Mouse (Mus musculus): ENCODE measurements around the gene Arhgap22. TPM values are rescaled to one million over a fixed set of nuclear protein-coding genes. Genes with fewer than 3 reads are reported as not detected.

Arhgap22 gene
- total and polyA plus RNA-seq, 3 experiments, result 0.17 to 0.39 (median 0.29) TPM

DNA sequence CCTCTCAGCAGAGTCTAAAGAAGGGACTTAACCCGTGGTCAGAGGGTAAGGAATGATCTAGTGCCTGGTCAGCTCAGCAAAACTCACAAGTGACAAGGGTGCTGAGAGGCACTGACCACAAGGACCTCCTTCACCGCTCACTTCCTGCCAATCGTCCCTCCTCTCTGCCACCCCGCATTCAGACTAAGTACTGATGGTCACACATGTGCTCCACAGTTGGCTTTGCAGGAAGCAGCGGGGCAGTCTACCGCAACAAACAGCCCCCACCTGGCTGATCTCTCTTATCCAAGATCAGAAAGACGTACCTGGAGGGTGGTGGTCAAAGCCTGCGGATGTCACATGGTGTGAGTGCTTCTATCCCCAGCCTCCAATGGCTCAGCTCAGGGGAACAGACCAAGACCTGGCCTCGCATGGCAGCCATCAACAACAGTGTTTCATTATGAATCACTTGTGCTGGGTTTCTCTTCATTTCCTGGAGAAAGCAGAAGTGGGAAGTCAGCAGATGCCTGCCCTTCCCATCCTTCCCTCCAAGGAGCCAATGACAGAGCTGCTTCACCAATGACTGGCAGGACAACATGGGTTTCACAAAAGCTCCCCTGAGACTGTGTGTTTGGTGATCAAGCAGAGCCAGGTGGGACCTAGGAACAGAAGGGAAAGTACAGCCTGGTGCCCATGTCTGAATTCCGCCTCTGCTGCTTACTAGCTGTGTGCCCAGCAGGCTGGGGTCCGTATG, 28.6 kb upstream of the Arhgap22 start, which contains the start of gene Wdfy4:
Gene Wdfy4, minus strand, starts transcription at position 441 of the 733 bp plus-strand sequence.
- Histone ChIP-seq H3K36me3 (replicated peaks in 1 of 2; ENCODE audit: control insufficient read depth in 1 of 2, insufficient read depth in 1 of 2, low read length in 1 of 2) (peaks cover 27 to 30% of the 10 kb centered on the region in 2 experiments), H3K27ac (ENCODE audit: insufficient read depth, low read depth) (peak within 1 kb of the TSS; percentile 98), H3K4me3 (replicated peaks in 1 of 3; ENCODE audit: low read depth in 2 of 3, low read length in 2 of 3, poor library complexity in 1 of 3) (peak within 1 kb of the TSS; percentile 69 to 89 (median 79)), H3K9me3 (replicated peaks; ENCODE audit: low read length) (peaks cover 7% of the 10 kb centered on the region), H3K79me2 (replicated peaks; ENCODE audit: control insufficient read depth, extremely low read depth, insufficient read depth, poor library complexity, severe bottlenecking) (peaks cover 35% of the 10 kb centered on the region), H3K4me2 (ENCODE audit: insufficient read depth, low read depth, poor library complexity, severe bottlenecking) (peak within 1 kb of the TSS; percentile 67), H3K9ac (ENCODE audit: insufficient read depth, low read depth) (peak within 1 kb of the TSS; percentile 93), H3K4me1 (ENCODE audit: control insufficient read depth in 1 of 2, insufficient read depth in 2 of 2) (peaks cover 35 to 57% of the 10 kb centered on the region in 2 experiments), H3K27me3 (replicated peaks) (no peaks in the 10 kb centered on the region)
- in situ Hi-C loops (cut with MboI; ENCODE audit: low pct_ligation_motif_present, low pct_unique_long_range_greater_than_20kb, low sequenced_read_pairs) (no loop called here), dilution Hi-C loops (cut with MboI; ENCODE audit: extremely low pct_ligation_motif_present, extremely low pct_unique_long_range_greater_than_20kb, low sequenced_read_pairs) (no loop called here)
- no peak for TF ChIP-seq ZNF384 (IDR thresholded peaks at IDR 0.05; ENCODE audit: low read depth, low read length)
- TF ChIP-seq E2F4 (IDR thresholded peaks at IDR 0.05; ENCODE audit: insufficient replicate concordance, low read depth, low read length), result no peak
- no peak for TF ChIP-seq NRF1 (IDR thresholded peaks at IDR 0.05; ENCODE audit: low read depth, low read length)
- no peak for TF ChIP-seq KAT2A (IDR thresholded peaks at IDR 0.05; ENCODE audit: insufficient replicate concordance, low read length)
- peak; percentile 99 for TF ChIP-seq TCF12 (IDR thresholded peaks at IDR 0.05; ENCODE audit: low read depth, low read length)
- no peak for TF ChIP-seq CTCF (conservative IDR thresholded peaks at IDR 0.05 in 1 of 2, IDR thresholded peaks at IDR 0.05 in 1 of 2; ENCODE audit: low read depth in 2 of 2, low read length in 2 of 2)
- TF ChIP-seq USF2 (conservative IDR thresholded peaks at IDR 0.05; ENCODE audit: low read depth, low read length), result peak; percentile 66
- TF ChIP-seq HCFC1 (IDR thresholded peaks at IDR 0.05; ENCODE audit: low read depth, low read length), result peak; percentile 47; the same call in 1 of the 2 replicates
- peak; percentile 88 for TF ChIP-seq JUN (IDR thresholded peaks at IDR 0.05; ENCODE audit: insufficient read depth, low read depth, low read length)
- TF ChIP-seq POLR2A (IDR thresholded peaks at IDR 0.05; ENCODE audit: low read depth, low read length), result peak; percentile 80
- TF ChIP-seq NELFE (IDR thresholded peaks at IDR 0.05; ENCODE audit: low read depth, low read length), result peak; percentile 87
- TF ChIP-seq UBTF (IDR thresholded peaks at IDR 0.05; ENCODE audit: low read depth, low read length), result peak; percentile 59; the same call in 1 of the 2 replicates
- peak; percentile 100 for TF ChIP-seq IRF4 (IDR thresholded peaks at IDR 0.05; ENCODE audit: low read depth, low read length)
- no peak for TF ChIP-seq PAX5 (IDR thresholded peaks at IDR 0.05; ENCODE audit: low read length)
- no peak for TF ChIP-seq ZKSCAN1 (IDR thresholded peaks at IDR 0.05; ENCODE audit: borderline replicate concordance, low read depth, low read length)
- no peak; the same call in none of the 2 replicates for TF ChIP-seq RAD21 (IDR thresholded peaks at IDR 0.05; ENCODE audit: low read depth, low read length)
- TF ChIP-seq CHD1 (IDR thresholded peaks at IDR 0.05; ENCODE audit: low read depth, low read length), result no peak
- peak; percentile 94 for TF ChIP-seq MXI1 (IDR thresholded peaks at IDR 0.05; ENCODE audit: low read depth, low read length)
- peak; percentile 73 for TF ChIP-seq MAFK (IDR thresholded peaks at IDR 0.05; ENCODE audit: insufficient replicate concordance, low read length)
- TF ChIP-seq USF1 (IDR thresholded peaks at IDR 0.05; ENCODE audit: low read depth, low read length), result peak; percentile 64
- peak; percentile 94 for TF ChIP-seq ETS1 (conservative IDR thresholded peaks at IDR 0.05; ENCODE audit: low read depth, low read length)
- TF ChIP-seq MAX (IDR thresholded peaks at IDR 0.05; ENCODE audit: low read length), result peak; percentile 97
- no peak for TF ChIP-seq POLR2AphosphoS2 (IDR thresholded peaks at IDR 0.05; ENCODE audit: low read depth, low read length)
- TF ChIP-seq SIN3A (IDR thresholded peaks at IDR 0.05; ENCODE audit: low read length), result peak; percentile 75
- no peak for TF ChIP-seq GABPA (IDR thresholded peaks at IDR 0.05; ENCODE audit: insufficient replicate concordance, low read depth, low read length)
- TF ChIP-seq MEF2A (IDR thresholded peaks at IDR 0.05; ENCODE audit: borderline replicate concordance, low read depth, low read length), result peak; percentile 81; the same call in 1 of the 2 replicates
- peak; percentile 75; the same call in 1 of the 2 replicates for TF ChIP-seq RCOR1 (conservative IDR thresholded peaks at IDR 0.05; ENCODE audit: low read depth, low read length)
- TF ChIP-seq JUND (conservative IDR thresholded peaks at IDR 0.05; ENCODE audit: low read depth, low read length), result peak; percentile 97
- peak; percentile 80 for TF ChIP-seq BHLHE40 (IDR thresholded peaks at IDR 0.05; ENCODE audit: low read depth, low read length)
- TF ChIP-seq TBP (conservative IDR thresholded peaks at IDR 0.05; ENCODE audit: low read depth, low read length), result peak; percentile 88
- TF ChIP-seq EP300 (IDR thresholded peaks at IDR 0.05; ENCODE audit: low read length), result peak; percentile 98
- no peak for TF ChIP-seq ZC3H11A (IDR thresholded peaks at IDR 0.05; ENCODE audit: low read depth, low read length)
- peak; percentile 78; the same call in 1 of the 2 replicates for TF ChIP-seq ZMIZ1 (IDR thresholded peaks at IDR 0.05; ENCODE audit: low read depth, low read length)
- peak; percentile 83 for TF ChIP-seq ELF1 (IDR thresholded peaks at IDR 0.05; ENCODE audit: low read depth, low read length)
- 0 out of 2 replicates have a peak, but pooled peaks have one; percentile 4 for TF ChIP-seq SMC3 (IDR thresholded peaks at IDR 0.05; ENCODE audit: low read depth, low read length)
- TF ChIP-seq MAZ (IDR thresholded peaks at IDR 0.05; ENCODE audit: low read depth, low read length), result no peak
- TF ChIP-seq CHD2 (IDR thresholded peaks at IDR 0.05; ENCODE audit: low read length), result peak; percentile 87
- TF ChIP-seq MYC (IDR thresholded peaks at IDR 0.05; ENCODE audit: low read depth, low read length), result peak; percentile 97
- peak; percentile 99 for DNase-seq (ENCODE audit: extremely low read depth)

Data from CH12.LX (cell line).